Mouse (Mus musculus): ENCODE data around the gene Csf2rb2. TPM values are rescaled to one million over a fixed set of nuclear protein-coding genes. Genes with fewer than 3 reads are reported as not detected.
"Not testable (repeated sequence)": the region's sequence is repeated elsewhere in the genome, so short reads cannot be mapped to it uniquely, and the experiment has no call there.

The Csf2rb2 gene
- polyA plus RNA-seq, 1 experiment from 2014 or later: 0.70 TPM

- Histone ChIP-seq H3K9me3 (ENCODE audit: control insufficient read depth, low read length) (no peaks in the 10 kb centered on the region), H3K27ac (ENCODE audit: low read depth, low read length) (no peak overlapping the region), H3K4me2 (ENCODE audit: low read depth) (no peak overlapping the region), H3K9ac (ENCODE audit: low read length) (no peak overlapping the region), H3K27me3 (ENCODE audit: control insufficient read depth, insufficient read depth, low read length) (no peaks in the 10 kb centered on the region), H3K4me3 (ENCODE audit: low read depth, low read length) (no peak overlapping the region), H3K36me3 (ENCODE audit: control insufficient read depth, insufficient read depth, low read length) (no peaks in the 10 kb centered on the region), H3K4me1 (ENCODE audit: control insufficient read depth, insufficient read depth, low read length) (no peaks in the 10 kb centered on the region)
- 90% methylated on average over 6 of the region's 6 CpGs for WGBS
- DNase-seq (ENCODE audit: low spot score) (no peak), ATAC-seq (ENCODE audit: insufficient read depth, low FRiP score, low TSS enrichment) (no peak)
Measured at GRCm38 (mm10) chr15:78303665-78304233, 1.8 kb downstream of the Csf2rb2 start.

- ATAC-seq (ENCODE audit: insufficient read depth, low FRiP score, low TSS enrichment) (no peak), DNase-seq (ENCODE audit: low spot score) (no peak)
- H3K9ac ChIP-seq (ENCODE audit: low read length): no peak overlapping the region
- no peak overlapping the region for H3K4me3 ChIP-seq (ENCODE audit: low read depth, low read length)
- H3K4me2 ChIP-seq (ENCODE audit: low read depth): no peak overlapping the region
- no peaks in the 10 kb centered on the region for H3K36me3 ChIP-seq (ENCODE audit: control insufficient read depth, insufficient read depth, low read length)
- WGBS: 97% methylated on average over 4 of the region's 4 CpGs
- no peaks in the 10 kb centered on the region for H3K4me1 ChIP-seq (ENCODE audit: control insufficient read depth, insufficient read depth, low read length)
- no peaks in the 10 kb centered on the region for H3K9me3 ChIP-seq (ENCODE audit: control insufficient read depth, low read length)
- H3K27me3 ChIP-seq (ENCODE audit: control insufficient read depth, insufficient read depth, low read length): no peaks in the 10 kb centered on the region
- H3K27ac ChIP-seq (ENCODE audit: low read depth, low read length): no peak overlapping the region
Measured at GRCm38 (mm10) chr15:78302718-78303117, 2.8 kb downstream of the Csf2rb2 start.

- H3K27me3 ChIP-seq (ENCODE audit: control insufficient read depth, insufficient read depth, low read length): no peaks in the 10 kb centered on the region
- H3K36me3 ChIP-seq (ENCODE audit: control insufficient read depth, insufficient read depth, low read length): no peaks in the 10 kb centered on the region
- H3K4me2 ChIP-seq (ENCODE audit: low read depth): no peak overlapping the region
- H3K4me1 ChIP-seq (ENCODE audit: control insufficient read depth, insufficient read depth, low read length): no peaks in the 10 kb centered on the region
- H3K9me3 ChIP-seq (ENCODE audit: control insufficient read depth, low read length): no peaks in the 10 kb centered on the region
- no peak for DNase-seq (ENCODE audit: low spot score)
- no peak for ATAC-seq (ENCODE audit: insufficient read depth, low FRiP score, low TSS enrichment)
- no peak overlapping the region for H3K27ac ChIP-seq (ENCODE audit: low read depth, low read length)
- H3K4me3 ChIP-seq (ENCODE audit: low read depth, low read length): no peak overlapping the region
- no peak overlapping the region for H3K9ac ChIP-seq (ENCODE audit: low read length)
Measured at GRCm38 (mm10) chr15:78300773-78301172, 4.7 kb downstream of the Csf2rb2 start.

GRCm38 (mm10) chr15:78299641-78300040 is 5.9 kb downstream of the Csf2rb2 start:
- no peaks in the 10 kb centered on the region for H3K27me3 ChIP-seq (ENCODE audit: control insufficient read depth, insufficient read depth, low read length)
- no peak overlapping the region for H3K9ac ChIP-seq (ENCODE audit: low read length)
- H3K4me1 ChIP-seq (ENCODE audit: control insufficient read depth, insufficient read depth, low read length): no peaks in the 10 kb centered on the region
- no peaks in the 10 kb centered on the region for H3K9me3 ChIP-seq (ENCODE audit: control insufficient read depth, low read length)
- H3K4me3 ChIP-seq (ENCODE audit: low read depth, low read length): no peak overlapping the region
- ATAC-seq (ENCODE audit: insufficient read depth, low FRiP score, low TSS enrichment): no peak
- H3K4me2 ChIP-seq (ENCODE audit: low read depth): no peak overlapping the region
- H3K36me3 ChIP-seq (ENCODE audit: control insufficient read depth, insufficient read depth, low read length): no peaks in the 10 kb centered on the region
- WGBS: 82% methylated on average over 3 of the region's 3 CpGs
- DNase-seq (ENCODE audit: low spot score): no peak
- no peak overlapping the region for H3K27ac ChIP-seq (ENCODE audit: low read depth, low read length)

GRCm38 (mm10) chr15:78298558-78298957 is 7.0 kb downstream of the Csf2rb2 start:
- ATAC-seq (ENCODE audit: insufficient read depth, low FRiP score, low TSS enrichment): no peak
- WGBS: 83% methylated on average over 1 of the region's 1 CpGs
- H3K9me3 ChIP-seq (ENCODE audit: control insufficient read depth, low read length): no peaks in the 10 kb centered on the region
- no peaks in the 10 kb centered on the region for H3K4me1 ChIP-seq (ENCODE audit: control insufficient read depth, insufficient read depth, low read length)
- DNase-seq (ENCODE audit: low spot score): no peak
- H3K4me3 ChIP-seq (ENCODE audit: low read depth, low read length): no peak overlapping the region
- H3K9ac ChIP-seq (ENCODE audit: low read length): no peak overlapping the region
- no peak overlapping the region for H3K27ac ChIP-seq (ENCODE audit: low read depth, low read length)
- no peaks in the 10 kb centered on the region for H3K36me3 ChIP-seq (ENCODE audit: control insufficient read depth, insufficient read depth, low read length)
- no peaks in the 10 kb centered on the region for H3K27me3 ChIP-seq (ENCODE audit: control insufficient read depth, insufficient read depth, low read length)
- no peak overlapping the region for H3K4me2 ChIP-seq (ENCODE audit: low read depth)

- Histone ChIP-seq H3K9me3 (ENCODE audit: control insufficient read depth, low read length) (no peaks in the 10 kb centered on the region), H3K27me3 (ENCODE audit: control insufficient read depth, insufficient read depth, low read length) (no peaks in the 10 kb centered on the region), H3K4me2 (ENCODE audit: low read depth) (no peak overlapping the region), H3K4me3 (ENCODE audit: low read depth, low read length) (no peak overlapping the region), H3K36me3 (ENCODE audit: control insufficient read depth, insufficient read depth, low read length) (no peaks in the 10 kb centered on the region), H3K4me1 (ENCODE audit: control insufficient read depth, insufficient read depth, low read length) (peaks cover 3% of the 10 kb centered on the region; the same call in 1 of the 2 replicates), H3K27ac (ENCODE audit: low read depth, low read length) (no peak overlapping the region), H3K9ac (ENCODE audit: low read length) (no peak overlapping the region)
- WGBS: 84% methylated on average over 4 of the region's 4 CpGs
- DNase-seq (ENCODE audit: low spot score): no peak
- ATAC-seq (ENCODE audit: insufficient read depth, low FRiP score, low TSS enrichment): no peak
Measured at GRCm38 (mm10) chr15:78293716-78294115, 11.8 kb downstream of the Csf2rb2 start.

GRCm38 (mm10) chr15:78293228-78293627 is 12.3 kb downstream of the Csf2rb2 start:
- not testable (repeated sequence) for DNase-seq (ENCODE audit: low spot score); H3K27me3 ChIP-seq (ENCODE audit: control insufficient read depth, insufficient read depth, low read length); H3K4me2 ChIP-seq (ENCODE audit: low read depth); H3K36me3 ChIP-seq (ENCODE audit: control insufficient read depth, insufficient read depth, low read length); ATAC-seq (ENCODE audit: insufficient read depth, low FRiP score, low TSS enrichment); H3K27ac ChIP-seq (ENCODE audit: low read depth, low read length); H3K4me3 ChIP-seq (ENCODE audit: low read depth, low read length); H3K4me1 ChIP-seq (ENCODE audit: control insufficient read depth, insufficient read depth, low read length); H3K9me3 ChIP-seq (ENCODE audit: control insufficient read depth, low read length); H3K9ac ChIP-seq (ENCODE audit: low read length)
- 19% methylated on average over 2 of the region's 2 CpGs for WGBS

GRCm38 (mm10) chr15:78289775-78290174 is 15.7 kb downstream of the Csf2rb2 start:
- not testable (repeated sequence) for H3K27me3 ChIP-seq (ENCODE audit: control insufficient read depth, insufficient read depth, low read length); ATAC-seq (ENCODE audit: insufficient read depth, low FRiP score, low TSS enrichment); H3K4me1 ChIP-seq (ENCODE audit: control insufficient read depth, insufficient read depth, low read length); H3K4me2 ChIP-seq (ENCODE audit: low read depth); H3K9ac ChIP-seq (ENCODE audit: low read length); H3K36me3 ChIP-seq (ENCODE audit: control insufficient read depth, insufficient read depth, low read length); H3K9me3 ChIP-seq (ENCODE audit: control insufficient read depth, low read length); DNase-seq (ENCODE audit: low spot score); H3K27ac ChIP-seq (ENCODE audit: low read depth, low read length); H3K4me3 ChIP-seq (ENCODE audit: low read depth, low read length)
- 52% methylated on average over 4 of the region's 5 CpGs for WGBS

- H3K36me3 ChIP-seq (ENCODE audit: control insufficient read depth, insufficient read depth, low read length): no peaks in the 10 kb centered on the region
- no peak overlapping the region for H3K4me3 ChIP-seq (ENCODE audit: low read depth, low read length)
- no peak for DNase-seq (ENCODE audit: low spot score)
- no peak overlapping the region for H3K9ac ChIP-seq (ENCODE audit: low read length)
- H3K4me2 ChIP-seq (ENCODE audit: low read depth): no peak overlapping the region
- H3K9me3 ChIP-seq (ENCODE audit: control insufficient read depth, low read length): no peaks in the 10 kb centered on the region
- WGBS: 89% methylated on average over 5 of the region's 5 CpGs
- H3K27me3 ChIP-seq (ENCODE audit: control insufficient read depth, insufficient read depth, low read length): no peaks in the 10 kb centered on the region
- H3K27ac ChIP-seq (ENCODE audit: low read depth, low read length): no peak overlapping the region
- ATAC-seq (ENCODE audit: insufficient read depth, low FRiP score, low TSS enrichment): no peak
- H3K4me1 ChIP-seq (ENCODE audit: control insufficient read depth, insufficient read depth, low read length): peaks cover 2% of the 10 kb centered on the region; the same call in 1 of the 2 replicates
Measured at GRCm38 (mm10) chr15:78287941-78288340, 17.6 kb downstream of the Csf2rb2 start.

Measured in neural tube, embryonic 11.5 days (tissue).